Mouse (Mus musculus) right cerebral cortex, adult 18-20 months (tissue): ENCODE data around the gene Dock2.
A peak's percentile ranks its signal among the peaks of the same experiment; 100 is the strongest.
"Not testable (repeated sequence)": the region's sequence is repeated elsewhere in the genome, so short reads cannot be mapped to it uniquely, and the experiment has no call there.

Experiments used
- DNase-seq: peaks from one replicate; pipeline ENCODE4 v3.0.0; 2022; ENCODE audit warnings: mixed read lengths

The Dock2 gene

GRCm38 (mm10) chr11:34783587-34784043, at the start of gene Dock2:
Gene Dock2, minus strand, starts transcription at chr11:34783892.
- DNase-seq: no peak

DNA sequence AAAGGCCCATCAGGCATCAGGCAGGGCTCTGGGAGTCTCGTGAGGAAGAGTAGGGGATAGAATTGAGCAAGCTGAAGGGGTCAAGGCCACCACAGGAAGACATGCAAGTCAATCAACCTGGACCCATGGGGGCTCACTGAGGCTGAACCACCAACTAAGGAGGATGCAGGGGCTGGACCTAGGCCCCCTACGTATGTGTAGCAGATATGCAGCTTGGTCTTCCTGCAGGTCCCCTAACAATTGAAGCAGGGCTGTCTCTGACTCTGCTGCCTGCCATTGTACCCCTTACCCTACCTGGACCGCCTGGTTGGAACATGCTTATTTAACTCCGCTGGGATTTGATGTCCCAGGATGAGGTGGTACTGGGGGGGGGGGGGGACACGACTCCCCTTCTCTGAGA, 49.0 kb upstream of the Dock2 start:
- no peak for DNase-seq

- no peak for DNase-seq
Observed at GRCm38 (mm10) chr11:34827803-34828202, 44.1 kb upstream of the Dock2 start.

DNA sequence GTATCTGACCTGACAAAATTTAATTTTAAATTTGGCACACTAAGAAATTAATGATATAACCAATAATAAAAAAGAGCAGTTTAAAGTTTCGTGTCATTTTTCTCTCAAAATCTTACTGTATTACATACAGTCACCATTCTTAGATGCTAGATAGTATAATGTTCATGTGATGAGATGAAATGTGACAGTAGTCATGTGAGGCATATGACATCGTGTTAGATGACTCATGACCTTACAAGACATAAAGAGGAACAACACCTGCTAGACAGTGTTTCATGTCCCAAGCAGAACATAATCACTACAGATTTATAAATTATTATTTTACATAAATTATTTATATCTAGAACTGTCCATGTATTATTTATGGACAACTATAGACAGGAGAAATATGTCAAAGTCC, 43.2 kb upstream of the Dock2 start:
- no peak for DNase-seq

DNA sequence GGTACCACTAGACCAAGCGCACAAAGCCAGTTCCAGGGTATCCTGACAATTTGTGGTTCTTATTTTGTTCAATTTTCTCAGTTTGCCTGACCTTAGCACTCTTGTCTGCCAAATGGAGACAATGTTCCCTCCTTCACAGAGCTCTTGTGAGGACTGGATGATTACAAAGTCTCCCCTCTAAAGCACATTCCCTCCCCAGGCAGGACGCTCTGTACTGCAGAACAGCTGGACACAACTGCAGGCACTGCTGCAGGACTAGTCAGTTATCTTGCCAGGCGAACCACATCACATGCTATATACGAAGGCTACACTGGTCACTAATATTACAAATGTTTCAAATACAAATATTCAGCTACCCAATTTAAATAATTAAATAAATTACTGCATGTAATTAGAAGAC, 41.1 kb upstream of the Dock2 start:
- no peak for DNase-seq

DNA sequence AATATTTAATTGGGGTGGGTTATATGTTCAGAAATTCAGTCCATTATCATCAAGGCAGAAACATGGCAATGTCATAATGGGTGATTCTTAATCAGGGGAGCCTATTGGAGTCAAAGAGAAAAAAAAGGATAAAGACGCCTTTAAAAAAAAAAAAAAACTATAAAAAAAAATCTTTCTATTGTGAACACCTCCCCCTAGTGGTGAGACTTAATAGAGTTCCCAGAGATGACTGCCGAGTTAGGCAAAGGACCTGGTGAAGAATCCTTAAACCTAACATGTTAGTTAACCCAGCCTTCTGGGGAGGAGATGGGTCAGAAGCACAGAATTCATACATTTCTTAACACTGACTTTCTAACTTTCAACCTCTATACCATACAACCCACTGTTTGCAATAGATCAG, 31.1 kb upstream of the Dock2 start:
- DNase-seq: no peak

DNA sequence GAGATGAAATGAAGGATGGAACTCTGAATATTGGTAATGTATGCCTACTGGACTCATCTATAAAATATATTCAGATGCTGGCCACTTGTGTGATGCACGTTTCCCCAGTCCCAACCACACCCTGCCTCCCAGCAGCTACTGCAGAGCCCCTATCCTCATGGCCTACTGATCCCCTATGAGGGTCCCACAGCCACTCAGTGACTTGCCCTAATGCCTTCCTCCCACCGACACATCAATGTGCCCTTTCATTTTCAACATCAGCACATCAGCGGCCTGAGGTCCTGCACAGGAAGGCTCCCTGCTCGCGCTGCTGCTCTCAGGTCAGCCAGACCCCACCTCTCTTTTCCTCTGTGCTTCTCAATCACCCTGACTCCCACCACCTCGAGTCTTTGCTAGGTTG, 30.6 kb upstream of the Dock2 start:
- no peak for DNase-seq

- DNase-seq: not testable (repeated sequence)
Observed at GRCm38 (mm10) chr11:34805026-34805425, 21.3 kb upstream of the Dock2 start.

DNA sequence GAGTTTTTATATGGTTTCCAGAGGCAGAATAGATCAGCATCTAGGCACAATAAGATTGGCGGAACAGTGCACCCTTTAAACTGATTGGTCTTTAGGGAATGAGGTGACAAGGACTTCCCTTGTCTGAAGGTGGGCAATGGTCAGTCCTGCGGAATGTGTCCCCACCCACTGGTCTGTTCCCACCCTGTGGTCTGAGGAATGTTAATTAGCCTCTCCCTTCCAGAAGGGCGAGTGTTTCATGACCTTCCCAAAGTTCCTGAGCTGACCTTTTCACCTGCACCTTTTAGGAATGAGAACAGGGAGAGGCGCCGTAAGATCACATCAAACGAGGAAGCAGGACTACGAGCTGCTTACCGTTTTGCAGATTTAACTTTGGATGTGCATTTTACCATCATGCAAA, 14.4 kb upstream of the Dock2 start:
- not testable (repeated sequence) for DNase-seq

DNA sequence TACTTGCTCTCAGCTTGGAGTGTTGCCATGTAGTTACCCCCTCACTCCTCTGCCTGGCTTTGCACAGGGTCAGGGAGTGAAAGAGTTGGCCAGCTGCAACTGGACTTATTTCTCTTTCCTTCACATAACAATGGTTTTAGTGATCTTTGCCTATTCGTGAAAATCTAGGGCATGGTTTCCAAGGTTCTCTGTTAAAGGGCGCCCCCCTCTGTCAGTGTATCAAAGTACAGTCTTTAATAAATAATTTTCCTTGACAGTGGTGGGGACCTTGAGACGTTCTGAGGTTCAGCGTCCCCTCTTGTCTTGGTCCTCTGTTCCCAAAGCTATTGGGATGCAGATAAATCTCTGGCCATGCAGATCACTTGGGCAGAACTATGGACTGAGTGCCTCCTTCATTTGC, 12.4 kb upstream of the Dock2 start:
- peak; percentile 11 for DNase-seq

- no peak for DNase-seq
Observed at GRCm38 (mm10) chr11:34791872-34792271, 8.2 kb upstream of the Dock2 start.

DNA sequence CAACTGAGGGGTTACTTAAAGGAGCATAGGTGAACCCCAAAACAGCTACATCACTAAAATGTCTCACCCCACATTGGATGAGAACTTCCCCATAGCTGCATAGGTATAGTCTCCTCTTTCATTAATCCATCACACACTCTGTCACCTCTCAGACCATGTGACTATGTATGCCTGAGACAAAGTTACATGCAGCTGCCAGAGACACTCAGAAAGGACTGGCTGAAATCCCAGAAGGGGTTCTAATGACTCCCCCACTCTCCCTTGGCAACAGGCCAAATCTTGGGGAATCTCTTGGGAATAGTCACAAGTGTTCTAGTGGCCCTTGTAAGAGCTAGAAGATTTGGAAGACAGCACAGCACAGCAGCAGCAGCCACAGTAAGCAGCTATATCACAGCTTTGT, 1.2 kb upstream of the Dock2 start:
- DNase-seq: no peak

GRCm38 (mm10) chr11:34782516-34783430, 919 bp downstream of the Dock2 start:
- no peak for DNase-seq

GRCm38 (mm10) chr11:34780786-34781185, 2.9 kb downstream of the Dock2 start:
- no peak for DNase-seq

GRCm38 (mm10) chr11:34779966-34780365, 3.7 kb downstream of the Dock2 start:
- DNase-seq: no peak

DNA sequence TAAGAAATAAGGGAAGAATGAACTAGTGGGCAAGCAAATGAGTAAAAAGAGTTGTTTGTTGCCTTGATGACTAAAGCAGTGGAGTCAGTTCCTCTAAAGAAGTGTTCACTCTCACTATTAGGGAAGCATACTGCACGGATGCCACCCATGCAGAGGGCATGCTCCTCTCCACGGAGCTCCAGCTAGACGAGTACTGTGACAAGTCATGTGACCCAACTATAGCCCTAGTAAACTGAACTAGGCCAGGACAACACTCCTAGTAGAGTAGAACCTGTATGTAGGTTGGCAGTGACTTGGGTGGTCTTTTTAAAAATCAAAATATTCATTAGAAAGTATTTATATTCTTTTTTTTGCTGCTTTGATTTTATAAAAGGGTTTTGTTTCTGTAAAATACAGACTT, 5.3 kb downstream of the Dock2 start:
- no peak for DNase-seq

DNA sequence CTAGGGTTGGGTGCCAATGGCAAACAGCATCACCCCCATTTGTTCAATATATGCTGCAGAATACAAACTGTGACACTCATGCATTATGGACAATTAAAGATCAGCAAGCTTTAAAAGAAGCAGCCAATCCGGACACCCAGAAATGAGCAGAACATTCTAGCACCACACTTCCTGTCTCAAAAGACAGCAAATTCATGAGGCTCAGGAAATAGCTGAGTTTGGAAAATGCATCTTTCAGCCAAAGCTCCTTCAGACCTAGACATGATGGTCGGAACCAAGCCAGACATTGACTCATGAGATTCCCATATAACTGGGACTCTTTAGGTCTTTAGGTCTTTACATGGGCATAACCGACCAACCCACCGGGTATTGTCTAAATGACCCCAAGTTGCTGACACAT, 6.2 kb downstream of the Dock2 start:
- DNase-seq: no peak

GRCm38 (mm10) chr11:34776054-34776453, 7.6 kb downstream of the Dock2 start:
- no peak for DNase-seq

DNA sequence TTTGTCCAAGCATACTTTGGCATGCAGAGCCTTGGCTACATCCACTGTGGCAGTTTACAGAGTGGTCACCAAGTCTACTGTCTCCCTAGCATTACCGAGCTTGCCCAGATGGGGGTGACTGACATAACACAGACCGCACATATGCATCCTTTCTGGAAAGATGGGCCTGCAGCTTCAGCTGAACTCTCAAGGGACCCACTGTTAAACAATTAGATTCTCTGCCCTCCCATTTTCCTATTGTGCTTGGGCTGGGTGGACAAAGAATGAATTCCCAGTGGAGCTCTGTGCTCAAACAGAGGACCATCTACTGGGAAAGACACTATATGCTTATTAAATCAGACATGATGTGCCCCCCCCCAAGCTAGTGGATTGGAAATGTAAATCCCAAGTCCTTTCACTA, 9.1 kb downstream of the Dock2 start:
- DNase-seq: no peak

DNA sequence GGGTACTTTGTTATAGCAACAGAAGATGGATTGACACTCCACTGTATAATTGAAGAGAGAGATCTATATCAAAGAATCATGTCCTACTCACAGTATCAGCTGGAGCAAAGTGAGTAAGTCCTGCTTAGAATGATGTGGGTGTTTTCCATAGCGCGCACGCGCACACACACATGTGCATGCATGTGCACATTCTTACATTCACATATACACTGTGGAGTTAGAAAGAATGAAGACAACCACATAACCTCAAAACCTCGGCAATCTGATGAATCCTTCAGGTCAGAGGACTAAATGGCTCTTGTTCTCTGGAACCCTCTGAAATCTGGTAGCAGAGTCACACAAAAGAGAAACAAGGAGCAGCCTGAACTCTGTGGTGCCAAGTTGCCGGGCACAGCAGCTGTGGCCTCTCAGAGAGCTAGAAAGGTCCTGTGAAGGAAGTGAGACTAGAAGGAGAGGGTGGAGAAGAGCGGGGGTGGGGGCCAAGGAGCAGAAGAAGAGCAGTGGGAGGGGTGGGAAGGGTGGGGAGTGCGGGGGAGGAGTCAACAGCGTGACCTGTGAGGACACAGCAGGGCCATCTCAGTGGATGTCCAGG, 10.3 kb downstream of the Dock2 start:
- DNase-seq: no peak

GRCm38 (mm10) chr11:34771221-34771986, 12.3 kb downstream of the Dock2 start:
- no peak for DNase-seq

GRCm38 (mm10) chr11:34770666-34771065, 13.0 kb downstream of the Dock2 start:
- no peak for DNase-seq

GRCm38 (mm10) chr11:34769946-34770345, 13.7 kb downstream of the Dock2 start:
- no peak for DNase-seq

DNA sequence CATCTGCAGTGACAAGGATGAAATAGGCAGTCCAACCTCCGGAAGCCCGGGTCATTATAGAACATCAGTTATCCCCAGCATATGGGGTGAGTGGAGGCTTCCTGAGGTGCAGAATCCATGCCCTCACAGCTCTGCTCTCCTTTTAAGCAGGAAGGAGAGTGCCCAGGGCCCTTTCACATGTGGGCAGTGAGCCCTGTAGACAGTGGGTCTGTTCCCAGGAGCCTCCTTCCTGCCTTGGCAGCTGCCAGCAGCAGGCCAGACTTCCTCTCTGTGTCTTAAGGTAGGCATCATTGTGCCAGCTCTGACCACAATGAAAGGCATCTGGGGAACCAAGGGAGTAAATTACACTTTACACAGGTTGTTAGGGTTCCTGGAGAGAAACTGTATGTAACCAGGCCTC, 14.3 kb downstream of the Dock2 start:
- DNase-seq: no peak
